Mouse (Mus musculus): ENCODE measurements around the gene Tigd3. TPM values are rescaled to one million over a fixed set of nuclear protein-coding genes. Genes with fewer than 3 reads are reported as not detected.

The Tigd3 gene
- polyA plus RNA-seq, 1 experiment from 2014 or later = 3.1 TPM

DNA sequence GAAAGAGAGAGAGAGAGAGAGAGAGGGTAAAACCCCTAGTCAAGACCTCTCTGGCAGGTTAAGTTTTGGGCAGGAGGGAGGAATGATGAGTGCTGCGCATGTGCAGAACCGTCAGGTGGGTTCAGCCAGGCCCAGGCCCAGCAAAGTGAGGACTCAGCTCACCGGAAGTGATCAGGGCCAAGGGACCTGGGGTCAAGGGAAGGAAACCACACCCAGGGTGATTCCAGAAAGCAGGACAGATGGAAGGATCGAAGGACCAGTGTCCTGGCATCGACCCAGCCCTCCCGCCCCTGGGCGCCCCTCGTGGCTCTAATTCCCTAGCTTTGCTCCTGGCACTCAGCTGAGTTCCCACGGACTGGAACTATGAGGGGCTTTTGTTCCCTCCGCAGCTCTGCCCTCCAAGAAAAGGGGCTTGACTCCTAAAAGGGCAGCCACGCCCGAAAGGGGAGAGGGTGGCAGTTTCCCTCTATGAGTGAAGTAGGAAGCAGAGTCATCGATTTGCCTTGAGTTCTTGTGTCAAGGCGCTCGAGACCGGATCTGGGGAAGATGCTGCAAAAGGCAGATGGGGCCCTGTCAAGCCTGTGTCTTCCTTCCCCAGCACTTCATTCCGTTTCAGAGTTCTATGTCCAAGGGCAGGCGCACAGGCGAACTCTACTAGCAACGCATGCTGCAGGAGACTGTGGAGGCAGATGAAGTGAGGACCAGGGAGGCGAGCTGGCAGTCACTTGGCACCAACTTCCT lies 43.3 kb upstream of the Tigd3 start:
- no peak overlapping the region for H3K4me2 ChIP-seq (replicated peaks; ENCODE audit: low read depth, low read length)
- no peak overlapping the region for H3K27ac ChIP-seq (ENCODE audit: low read length)

DNA sequence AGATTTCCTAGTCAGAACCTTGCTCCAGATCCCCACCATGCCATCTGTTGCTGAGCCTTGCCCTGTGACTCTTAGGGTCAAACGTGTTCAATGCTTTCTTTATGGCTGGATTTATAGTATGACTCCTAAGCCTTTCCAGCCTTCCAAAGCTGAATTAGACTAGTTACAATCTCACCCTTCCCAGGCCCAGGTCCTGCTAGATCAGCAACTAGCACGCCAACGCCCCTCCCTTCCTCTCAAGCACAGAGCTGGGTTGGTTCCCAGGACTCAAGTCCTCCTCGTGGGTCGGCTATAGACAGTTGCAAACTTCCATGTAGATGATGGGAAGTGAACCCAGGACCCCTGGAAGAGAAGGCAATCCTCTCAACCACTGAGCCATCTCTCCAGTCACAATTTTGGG lies 41.7 kb upstream of the Tigd3 start:
- peak overlapping the region; percentile 1; the same call in 1 of the 2 replicates for H3K27ac ChIP-seq (ENCODE audit: low read length)
- no peak; the same call in 1 of the 2 replicates for ATAC-seq (ENCODE audit: insufficient number of reproducible peaks, insufficient read depth, low FRiP score, low read depth)
- no peak overlapping the region for H3K9ac ChIP-seq (replicated peaks; ENCODE audit: low read depth, low read length)
- H3K4me3 ChIP-seq (ENCODE audit: low read depth, low read length) = no peak overlapping the region
- peaks cover 3% of the 10 kb centered on the region; the same call in 1 of the 2 replicates for H3K36me3 ChIP-seq (ENCODE audit: control insufficient read depth, insufficient read depth, low read length)
- whole genome bisulfite sequencing = 59% methylated on average over 5 of the region's 5 CpGs
- H3K27me3 ChIP-seq (ENCODE audit: control insufficient read depth, insufficient read depth, low read length) = no peaks in the 10 kb centered on the region
- H3K9me3 ChIP-seq (ENCODE audit: control insufficient read depth, low read depth, low read length) = no peaks in the 10 kb centered on the region
- no peak overlapping the region for H3K4me2 ChIP-seq (replicated peaks; ENCODE audit: low read depth, low read length)
- peaks cover 23% of the 10 kb centered on the region for H3K4me1 ChIP-seq (ENCODE audit: control insufficient read depth, insufficient read depth, low read length)

More for the DNA sequence above, 43.3 kb upstream of the Tigd3 start:
- WGBS = 71% methylated on average over 21 of the region's 21 CpGs
- peaks cover 23% of the 10 kb centered on the region for H3K4me1 ChIP-seq (ENCODE audit: control insufficient read depth, insufficient read depth, low read length)
- no peak for ATAC-seq (ENCODE audit: insufficient number of reproducible peaks, insufficient read depth, low FRiP score, low read depth)
- no peaks in the 10 kb centered on the region for H3K27me3 ChIP-seq (ENCODE audit: control insufficient read depth, insufficient read depth, low read length)
- H3K9ac ChIP-seq (replicated peaks; ENCODE audit: low read depth, low read length) = no peak overlapping the region
- H3K36me3 ChIP-seq (ENCODE audit: control insufficient read depth, insufficient read depth, low read length) = peaks cover 14% of the 10 kb centered on the region; the same call in 1 of the 2 replicates
- no peak overlapping the region for H3K4me3 ChIP-seq (ENCODE audit: low read depth, low read length)
- H3K9me3 ChIP-seq (ENCODE audit: control insufficient read depth, low read depth, low read length) = no peaks in the 10 kb centered on the region

DNA sequence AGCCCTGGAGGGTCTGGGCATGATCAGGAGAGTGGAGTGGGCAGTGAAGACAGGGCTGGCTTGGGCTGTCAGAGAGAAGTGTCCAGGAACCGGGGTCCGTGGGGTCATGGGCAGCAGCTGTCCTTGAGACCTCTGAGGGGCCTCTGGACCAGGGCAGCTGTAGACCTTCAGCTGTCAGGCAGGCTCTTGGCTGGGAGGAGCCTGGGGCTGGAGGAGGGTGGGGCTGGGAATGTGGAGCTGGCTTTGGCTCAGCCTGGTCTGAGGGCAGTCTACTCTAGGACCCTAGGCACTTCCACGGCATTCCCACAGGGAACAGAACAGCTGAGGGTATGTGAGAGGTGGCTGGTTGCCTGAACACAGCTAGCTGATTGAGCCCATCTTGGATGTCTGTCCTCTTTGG lies 41.3 kb upstream of the Tigd3 start:
- H3K9ac ChIP-seq (replicated peaks; ENCODE audit: low read depth, low read length) = no peak overlapping the region
- peak; percentile 79 for ATAC-seq (ENCODE audit: insufficient number of reproducible peaks, insufficient read depth, low FRiP score, low read depth)
- no peak overlapping the region for H3K4me3 ChIP-seq (ENCODE audit: low read depth, low read length)
- no peak overlapping the region for H3K4me2 ChIP-seq (replicated peaks; ENCODE audit: low read depth, low read length)
- H3K27ac ChIP-seq (ENCODE audit: low read length) = peak overlapping the region; percentile 1; the same call in 1 of the 2 replicates
- peaks cover 2% of the 10 kb centered on the region; the same call in 1 of the 2 replicates for H3K36me3 ChIP-seq (ENCODE audit: control insufficient read depth, insufficient read depth, low read length)
- no peaks in the 10 kb centered on the region for H3K9me3 ChIP-seq (ENCODE audit: control insufficient read depth, low read depth, low read length)
- WGBS = 15% methylated on average over 3 of the region's 3 CpGs
- H3K27me3 ChIP-seq (ENCODE audit: control insufficient read depth, insufficient read depth, low read length) = no peaks in the 10 kb centered on the region
- H3K4me1 ChIP-seq (ENCODE audit: control insufficient read depth, insufficient read depth, low read length) = peaks cover 23% of the 10 kb centered on the region

DNA sequence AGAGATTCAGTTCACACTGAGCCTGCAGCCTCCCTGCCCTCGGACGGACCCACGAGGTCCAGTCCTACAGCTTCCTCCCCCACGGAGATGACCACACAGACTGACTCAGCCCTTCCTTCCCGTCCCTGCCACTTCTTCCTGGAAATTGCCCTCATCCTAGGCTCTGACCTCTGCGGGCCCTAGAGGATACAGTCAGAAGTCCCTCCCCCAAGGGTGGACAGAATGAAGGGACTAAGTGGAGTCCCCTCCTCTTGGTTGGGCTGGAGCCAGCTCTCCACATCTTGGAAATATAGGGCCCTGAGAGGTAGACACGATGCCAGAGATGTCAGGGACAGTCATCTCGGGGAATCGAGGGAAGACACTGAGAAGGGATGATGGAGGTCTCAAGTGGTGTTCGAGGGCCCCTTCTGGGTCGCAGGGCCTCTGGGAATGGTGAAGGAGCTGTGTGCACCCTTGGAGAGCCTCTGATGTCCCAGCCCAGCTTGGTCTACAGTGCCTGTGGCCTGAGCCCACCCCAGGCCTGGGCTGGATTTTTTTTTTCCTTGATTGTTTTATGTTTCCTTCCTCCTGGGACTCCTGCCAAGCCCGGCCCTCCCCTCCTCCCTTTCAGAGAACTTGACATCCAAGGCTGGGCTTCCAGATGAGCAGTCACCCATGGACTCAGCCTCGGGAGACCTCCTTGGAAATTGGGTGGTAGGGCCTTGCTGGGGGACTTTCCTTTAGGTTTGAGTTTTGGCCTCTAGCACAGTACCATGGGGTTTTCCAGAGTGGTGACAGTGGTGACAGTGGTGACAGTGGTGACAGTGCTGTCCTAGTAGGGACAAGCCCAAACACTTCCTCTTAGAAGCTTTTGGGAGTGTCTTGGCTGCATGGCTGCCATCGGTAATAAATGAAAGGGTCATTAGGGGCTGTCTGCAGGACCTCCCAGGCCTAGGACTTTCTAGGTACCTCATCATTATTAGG lies 36.0 kb upstream of the Tigd3 start:
- peak; percentile 38; the same call in 1 of the 2 replicates for ATAC-seq (ENCODE audit: insufficient number of reproducible peaks, insufficient read depth, low FRiP score, low read depth)
- Histone ChIP-seq H3K9me3 (ENCODE audit: control insufficient read depth, low read depth, low read length) (no peaks in the 10 kb centered on the region), H3K27me3 (ENCODE audit: control insufficient read depth, insufficient read depth, low read length) (no peaks in the 10 kb centered on the region), H3K9ac (replicated peaks; ENCODE audit: low read depth, low read length) (no peak overlapping the region), H3K36me3 (ENCODE audit: control insufficient read depth, insufficient read depth, low read length) (no peaks in the 10 kb centered on the region), H3K27ac (ENCODE audit: low read length) (peak overlapping the region; percentile 66), H3K4me1 (ENCODE audit: control insufficient read depth, insufficient read depth, low read length) (peaks cover 16% of the 10 kb centered on the region), H3K4me2 (replicated peaks; ENCODE audit: low read depth, low read length) (no peak overlapping the region), H3K4me3 (ENCODE audit: low read depth, low read length) (no peak overlapping the region)
- WGBS = 48% methylated on average over 14 of the region's 14 CpGs

DNA sequence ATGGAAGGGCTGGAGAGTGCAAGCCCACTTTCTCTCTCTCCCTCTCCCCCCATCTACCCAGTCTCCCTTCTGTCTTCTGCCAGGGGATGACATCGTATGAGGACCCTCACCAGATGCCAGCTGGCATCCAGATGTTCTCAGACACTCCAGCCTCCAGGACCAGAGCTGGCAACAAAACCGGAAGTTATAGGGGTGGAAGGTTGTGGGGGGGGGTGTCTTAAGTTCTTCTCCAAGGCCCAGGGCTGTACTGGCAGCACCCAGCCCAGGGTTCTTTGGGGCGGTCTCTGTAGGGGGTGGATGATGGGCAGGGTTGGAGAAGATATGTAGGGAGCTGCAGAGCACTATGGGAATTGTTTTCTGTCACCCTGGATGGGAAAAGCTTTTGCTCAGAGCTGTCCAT lies 34.6 kb upstream of the Tigd3 start:
- H3K4me2 ChIP-seq (replicated peaks; ENCODE audit: low read depth, low read length) = no peak overlapping the region
- no peak overlapping the region for H3K27ac ChIP-seq (ENCODE audit: low read length)
- WGBS = 69% methylated on average over 3 of the region's 3 CpGs
- H3K9ac ChIP-seq (replicated peaks; ENCODE audit: low read depth, low read length) = no peak overlapping the region
- no peaks in the 10 kb centered on the region for H3K36me3 ChIP-seq (ENCODE audit: control insufficient read depth, insufficient read depth, low read length)
- no peak for ATAC-seq (ENCODE audit: insufficient number of reproducible peaks, insufficient read depth, low FRiP score, low read depth)
- peaks cover 18% of the 10 kb centered on the region for H3K4me1 ChIP-seq (ENCODE audit: control insufficient read depth, insufficient read depth, low read length)
- H3K9me3 ChIP-seq (ENCODE audit: control insufficient read depth, low read depth, low read length) = no peaks in the 10 kb centered on the region
- no peak overlapping the region for H3K4me3 ChIP-seq (ENCODE audit: low read depth, low read length)
- H3K27me3 ChIP-seq (ENCODE audit: control insufficient read depth, insufficient read depth, low read length) = no peaks in the 10 kb centered on the region

DNA sequence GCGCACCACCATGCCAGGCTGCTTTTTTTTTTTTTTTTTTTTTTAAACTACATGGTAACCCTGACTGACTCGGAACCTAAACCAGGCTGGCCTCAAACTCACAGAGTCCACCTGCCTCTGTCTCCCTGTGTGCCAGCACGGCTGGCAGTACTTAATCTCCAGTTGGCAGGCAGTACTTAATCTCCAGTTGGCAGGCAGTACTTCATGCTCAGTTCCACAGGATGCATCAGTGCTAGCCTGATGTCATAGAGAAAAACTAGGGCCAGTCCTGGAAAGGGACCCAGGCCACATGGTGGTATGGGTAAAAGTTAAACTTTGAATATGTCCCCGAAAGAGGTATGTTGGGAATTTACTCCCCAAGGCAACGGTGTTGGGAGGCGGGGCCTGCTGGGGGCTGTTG lies 34.2 kb upstream of the Tigd3 start:
- Histone ChIP-seq H3K27ac (ENCODE audit: low read length) (no peak overlapping the region), H3K9me3 (ENCODE audit: control insufficient read depth, low read depth, low read length) (no peaks in the 10 kb centered on the region), H3K36me3 (ENCODE audit: control insufficient read depth, insufficient read depth, low read length) (no peaks in the 10 kb centered on the region), H3K4me1 (ENCODE audit: control insufficient read depth, insufficient read depth, low read length) (peaks cover 19% of the 10 kb centered on the region), H3K4me2 (replicated peaks; ENCODE audit: low read depth, low read length) (no peak overlapping the region), H3K9ac (replicated peaks; ENCODE audit: low read depth, low read length) (no peak overlapping the region), H3K4me3 (ENCODE audit: low read depth, low read length) (no peak overlapping the region), H3K27me3 (ENCODE audit: control insufficient read depth, insufficient read depth, low read length) (no peaks in the 10 kb centered on the region)
- ATAC-seq (ENCODE audit: insufficient number of reproducible peaks, insufficient read depth, low FRiP score, low read depth) = no peak
- 66% methylated on average over 6 of the region's 6 CpGs for WGBS

DNA sequence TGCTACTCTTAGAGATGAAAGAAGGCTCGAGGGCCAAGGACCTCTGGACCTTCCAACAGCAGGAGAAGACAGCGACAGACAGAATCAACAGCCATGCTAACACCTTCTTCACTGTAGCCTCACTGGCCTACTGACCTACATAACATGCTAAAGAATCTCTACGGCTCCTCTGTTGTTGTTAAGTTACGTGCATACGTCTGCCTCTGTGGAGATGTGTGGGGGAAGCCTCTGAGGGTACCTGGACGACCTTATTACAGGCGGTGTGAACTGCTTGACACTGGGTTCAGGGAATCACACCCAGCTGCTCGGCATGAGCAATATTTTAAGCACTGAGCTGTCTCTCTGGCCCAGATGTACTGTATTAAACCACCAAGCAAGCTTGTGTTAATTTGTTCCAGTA lies 33.6 kb upstream of the Tigd3 start:
- Histone ChIP-seq H3K27ac (ENCODE audit: low read length) (no peak overlapping the region), H3K36me3 (ENCODE audit: control insufficient read depth, insufficient read depth, low read length) (no peaks in the 10 kb centered on the region)
- 63% methylated on average over 8 of the region's 8 CpGs for WGBS

DNA sequence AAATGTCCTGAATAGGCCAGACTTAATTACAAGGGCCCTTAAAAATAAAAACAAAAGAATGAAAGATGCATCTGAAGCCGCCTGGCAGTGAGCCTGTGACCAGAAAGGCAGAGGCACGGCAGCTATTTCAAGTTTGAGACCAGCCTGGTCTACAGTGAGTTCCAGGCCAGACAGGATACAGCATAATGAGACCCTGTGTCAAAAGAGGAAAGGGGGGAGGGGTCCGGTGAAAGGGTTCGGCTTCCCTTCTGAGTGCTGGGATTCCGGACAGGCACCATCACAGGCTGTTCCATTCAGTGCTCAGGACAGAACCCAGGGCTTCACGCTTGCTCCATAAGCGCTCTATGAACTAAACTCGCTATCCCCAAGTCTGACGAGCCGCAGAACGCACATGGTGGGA lies 33.1 kb upstream of the Tigd3 start:
- Histone ChIP-seq H3K4me2 (replicated peaks; ENCODE audit: low read depth, low read length) (no peak overlapping the region), H3K9me3 (ENCODE audit: control insufficient read depth, low read depth, low read length) (no peaks in the 10 kb centered on the region), H3K36me3 (ENCODE audit: control insufficient read depth, insufficient read depth, low read length) (no peaks in the 10 kb centered on the region), H3K27me3 (ENCODE audit: control insufficient read depth, insufficient read depth, low read length) (no peaks in the 10 kb centered on the region), H3K27ac (ENCODE audit: low read length) (no peak overlapping the region), H3K4me1 (ENCODE audit: control insufficient read depth, insufficient read depth, low read length) (peaks cover 22% of the 10 kb centered on the region), H3K9ac (replicated peaks; ENCODE audit: low read depth, low read length) (no peak overlapping the region), H3K4me3 (ENCODE audit: low read depth, low read length) (no peak overlapping the region)
- WGBS = 83% methylated on average over 11 of the region's 11 CpGs
- ATAC-seq (ENCODE audit: insufficient number of reproducible peaks, insufficient read depth, low FRiP score, low read depth) = no peak

More for the DNA sequence above, 33.6 kb upstream of the Tigd3 start:
- no peak overlapping the region for H3K9ac ChIP-seq (replicated peaks; ENCODE audit: low read depth, low read length)
- ATAC-seq (ENCODE audit: insufficient number of reproducible peaks, insufficient read depth, low FRiP score, low read depth) = no peak
- H3K4me2 ChIP-seq (replicated peaks; ENCODE audit: low read depth, low read length) = no peak overlapping the region
- H3K27me3 ChIP-seq (ENCODE audit: control insufficient read depth, insufficient read depth, low read length) = no peaks in the 10 kb centered on the region
- no peaks in the 10 kb centered on the region for H3K9me3 ChIP-seq (ENCODE audit: control insufficient read depth, low read depth, low read length)
- no peak overlapping the region for H3K4me3 ChIP-seq (ENCODE audit: low read depth, low read length)
- H3K4me1 ChIP-seq (ENCODE audit: control insufficient read depth, insufficient read depth, low read length) = peaks cover 19% of the 10 kb centered on the region
